Mouse (Mus musculus): Measurements from ENCODE around the gene Slamf9.

Gene Slamf9

DNA sequence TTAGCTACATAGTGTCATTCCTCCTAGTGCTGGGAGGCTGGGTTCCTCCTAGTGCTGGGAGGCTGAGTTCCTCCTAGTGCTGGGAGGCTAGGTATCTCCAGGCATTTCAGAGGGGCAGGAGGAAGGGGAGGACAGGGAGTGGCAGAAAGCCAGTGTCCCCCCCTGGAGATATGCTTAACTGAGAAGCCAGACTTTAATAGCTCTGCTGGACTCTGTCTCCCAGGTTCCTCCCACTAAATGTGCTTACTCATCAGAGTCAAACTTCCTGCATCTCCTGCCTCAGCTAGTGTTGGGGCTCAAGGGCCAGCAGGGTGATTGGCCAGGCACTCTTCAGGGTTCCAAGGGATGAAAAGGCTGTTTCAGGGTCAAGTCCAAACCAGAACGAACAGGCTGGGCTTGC lies 40.2 kb downstream of the Slamf9 start:
- no peak for DNase-seq

DNA sequence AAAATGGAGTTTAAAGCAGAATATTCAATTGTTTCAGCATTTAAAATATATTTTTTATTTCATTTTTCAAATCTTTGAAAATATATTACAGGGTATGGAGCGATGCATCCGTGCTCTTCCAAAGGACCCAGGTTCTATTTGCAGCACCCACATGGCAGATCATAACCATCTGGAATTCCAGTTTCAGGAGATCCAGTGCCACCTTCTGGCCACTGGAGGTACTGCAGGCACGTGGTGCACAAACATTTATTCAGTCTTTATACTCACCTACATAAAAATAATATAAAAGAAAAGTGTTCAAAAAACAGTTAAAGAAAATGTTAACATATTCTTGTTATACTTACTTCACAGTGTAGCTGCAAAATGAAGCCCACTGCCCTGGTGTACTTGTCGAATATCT lies 42.9 kb downstream of the Slamf9 start:
- DNase-seq, result no peak

DNA sequence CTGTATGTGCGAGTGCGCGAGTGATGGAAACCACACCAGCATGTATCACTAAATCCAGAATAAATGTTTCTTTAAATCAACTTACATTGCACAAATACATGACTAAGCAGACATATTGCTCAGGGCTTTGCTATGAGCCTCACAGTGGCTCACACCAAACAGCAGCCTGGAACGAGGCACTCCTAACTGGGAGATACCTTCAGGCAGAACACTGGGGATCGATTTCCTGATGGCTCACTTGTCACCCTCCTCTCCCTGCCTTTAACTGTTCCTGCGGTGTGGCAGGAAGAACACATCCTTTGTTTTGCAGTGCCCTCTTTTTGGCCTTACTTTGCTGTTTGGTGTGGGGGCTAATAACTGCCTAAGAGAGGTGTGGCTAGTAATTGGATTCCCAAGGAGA lies 44.5 kb downstream of the Slamf9 start:
- DNase-seq, result no peak

GRCm38 (mm10) chr1:172520576-172521440 lies 45.6 kb downstream of the Slamf9 start, which contains the start of gene Cfap45:
Gene Cfap45, plus strand, starts transcription at chr1:172520801.
- DNase-seq, result peak; percentile 89

GRCm38 (mm10) chr1:172522524-172522923 lies 47.4 kb downstream of the Slamf9 start:
- DNase-seq, result no peak

GRCm38 (mm10) chr1:172523699-172524101 lies 48.5 kb downstream of the Slamf9 start:
- peak; percentile 76 for DNase-seq

DNA sequence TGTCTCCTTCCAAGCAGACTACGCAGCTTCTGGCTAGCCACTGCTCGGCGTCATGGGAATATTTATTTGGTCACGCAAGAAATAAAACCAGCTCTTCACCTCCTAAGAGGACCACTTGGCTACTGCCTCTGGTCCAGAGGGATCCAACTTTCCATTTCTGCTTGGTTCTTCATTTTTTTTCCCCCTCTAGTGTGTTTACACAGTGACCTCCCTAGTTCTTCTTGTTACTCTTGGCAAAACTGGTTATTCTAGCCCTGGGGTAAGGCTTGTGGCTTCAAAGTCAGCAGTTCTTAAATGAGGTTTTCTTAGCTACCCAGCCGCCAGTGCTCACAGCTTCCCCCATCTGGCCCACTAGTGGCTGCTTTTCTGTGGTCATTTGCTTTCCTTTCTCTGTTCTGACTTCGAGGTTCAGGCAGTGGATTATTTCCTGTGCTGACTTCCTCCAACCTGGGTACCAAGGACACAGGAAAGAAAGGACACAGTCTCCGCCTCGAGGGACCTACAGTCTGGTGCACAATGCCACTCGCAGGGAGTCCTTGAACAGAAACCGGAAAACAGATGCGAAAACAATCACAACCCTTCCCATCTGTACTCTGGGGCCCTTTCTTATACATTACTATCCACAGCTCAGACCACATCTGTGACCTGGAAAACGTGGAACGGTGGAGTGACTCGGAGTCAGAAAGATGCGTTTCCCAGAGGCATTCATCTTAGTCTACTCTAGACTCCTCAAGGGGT lies 50.0 kb downstream of the Slamf9 start:
- peak; percentile 51 for DNase-seq

DNA sequence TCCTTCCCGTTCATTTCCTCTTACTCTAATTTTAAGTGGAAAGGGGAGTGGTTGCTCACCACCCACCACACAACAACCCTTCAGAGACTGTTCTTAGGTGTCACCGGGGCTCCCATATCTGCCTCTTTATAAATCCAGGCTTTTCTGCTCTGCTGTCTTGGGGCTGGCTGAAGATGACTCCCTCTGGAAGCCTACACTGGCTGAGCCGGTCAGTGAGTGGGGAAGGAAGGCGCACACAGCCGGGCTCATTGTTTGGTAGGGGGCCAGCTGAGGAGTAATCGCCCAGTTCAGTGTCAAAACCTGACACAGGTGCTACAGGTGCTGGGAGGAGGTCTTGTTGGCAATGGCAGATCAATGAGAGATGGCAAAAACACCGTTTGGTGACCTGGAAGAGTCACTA lies 50.8 kb downstream of the Slamf9 start:
- no peak for DNase-seq

DNA sequence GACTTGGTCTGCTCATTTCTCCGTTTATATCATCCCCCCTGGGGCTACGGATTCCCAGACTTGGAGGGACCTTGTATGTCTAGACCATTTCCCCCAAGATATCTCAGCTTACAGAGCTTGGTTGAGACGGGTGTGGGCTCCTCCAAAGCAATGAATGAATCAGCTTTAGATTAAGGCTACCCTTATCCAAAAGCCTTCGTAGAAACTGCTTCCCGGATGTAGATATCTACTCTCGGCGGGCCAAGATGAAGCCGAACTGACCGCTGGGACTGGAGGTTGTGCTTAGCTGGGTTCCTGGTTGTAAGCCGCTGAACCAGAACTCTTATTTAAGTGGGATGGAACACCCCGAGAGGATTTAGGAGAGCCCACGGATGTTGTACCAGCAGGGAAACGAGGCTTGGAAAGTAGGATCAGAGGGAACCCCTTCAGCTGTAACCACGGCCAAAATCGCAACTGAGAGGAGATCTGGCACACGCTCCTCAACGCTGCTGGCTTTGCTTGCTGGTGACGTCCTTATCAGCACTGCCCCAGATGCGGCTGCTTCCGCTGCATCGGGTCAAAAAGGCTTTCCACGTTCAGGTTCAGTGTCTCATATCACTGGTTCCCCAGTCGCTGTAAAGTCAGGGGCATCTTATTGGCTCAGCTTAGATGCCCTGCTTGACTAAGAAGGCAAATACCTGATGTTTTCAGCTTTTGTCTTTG lies 51.4 kb downstream of the Slamf9 start:
- peak; percentile 70 for DNase-seq

DNA sequence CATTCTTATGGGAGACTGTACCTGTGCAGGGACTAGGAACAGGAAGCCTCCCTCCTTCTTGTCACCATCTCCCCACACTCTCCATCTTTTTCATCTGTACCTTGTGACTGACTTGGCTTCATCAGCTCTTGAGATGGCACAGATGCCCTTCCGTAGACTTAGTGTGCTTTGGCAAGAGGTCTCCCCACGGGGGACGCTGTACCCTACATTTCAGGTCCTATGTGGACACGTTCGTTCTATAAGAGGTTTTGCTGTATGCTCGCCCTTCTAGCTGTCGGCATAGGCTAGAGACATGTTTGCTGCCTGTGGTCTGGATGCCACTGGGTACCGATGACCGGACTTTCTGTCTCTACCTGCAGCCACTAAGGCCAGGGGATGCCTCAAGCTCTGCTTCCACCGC lies 52.3 kb downstream of the Slamf9 start:
- DNase-seq, result no peak

Measured in lung, postnatal 14 days (tissue).